Mouse (Mus musculus): ENCODE measurements around the gene Pgpep1. TPM values are rescaled to one million over a fixed set of nuclear protein-coding genes. Genes with fewer than 3 reads are reported as not detected.

Gene Pgpep1
- total and polyA plus RNA-seq, 2 experiments, result 42.6 to 91.3 TPM

GRCm38 (mm10) chr8:70610796-70611771, 49.1 kb downstream of the Pgpep1 start:
- DNase-seq (ENCODE audit: extremely low read depth, low read depth, low spot score), result peak; percentile 65
- Histone ChIP-seq H3K27me3 (ENCODE audit: control insufficient read depth, insufficient read depth, low read length) (peaks cover 3% of the 10 kb centered on the region; the same call in 1 of the 2 replicates), H3K9ac (ENCODE audit: low read depth, low read length) (peak overlapping the region; percentile 61), H3K4me3 (ENCODE audit: insufficient read depth, low read depth, low read length) (peak overlapping the region; percentile 60), H3K79me2 (ENCODE audit: control insufficient read depth, insufficient read depth, low read length) (peaks cover 2% of the 10 kb centered on the region; the same call in 1 of the 2 replicates), H3K4me1 (ENCODE audit: control insufficient read depth, insufficient read depth, low read length) (peaks cover 4% of the 10 kb centered on the region; the same call in 1 of the 2 replicates), H3K27ac (replicated peaks; ENCODE audit: insufficient read depth, low read depth, low read length) (peak overlapping the region; percentile 88), H3K36me3 (ENCODE audit: control insufficient read depth, insufficient read depth, low read length) (no peaks in the 10 kb centered on the region)
- WGBS, result under 1% methylated on average over 54 of the region's 54 CpGs
- peak; percentile 88 for TF ChIP-seq CTCF (IDR thresholded peaks at IDR 0.05; ENCODE audit: low read depth, low read length)
- TF ChIP-seq POLR2A (IDR thresholded peaks at IDR 0.05; ENCODE audit: extremely low read depth, insufficient read depth, low read length), result no peak

GRCm38 (mm10) chr8:70609849-70610795, 50.1 kb downstream of the Pgpep1 start:
- 4% methylated on average over 43 of the region's 45 CpGs for WGBS
- Histone ChIP-seq H3K27ac (replicated peaks; ENCODE audit: insufficient read depth, low read depth, low read length) (peak overlapping the region; percentile 88), H3K36me3 (ENCODE audit: control insufficient read depth, insufficient read depth, low read length) (no peaks in the 10 kb centered on the region), H3K27me3 (ENCODE audit: control insufficient read depth, insufficient read depth, low read length) (peaks cover 3% of the 10 kb centered on the region; the same call in 1 of the 2 replicates), H3K4me3 (ENCODE audit: insufficient read depth, low read depth, low read length) (peak overlapping the region; percentile 55), H3K4me1 (ENCODE audit: control insufficient read depth, insufficient read depth, low read length) (peaks cover 4% of the 10 kb centered on the region; the same call in 1 of the 2 replicates), H3K9ac (ENCODE audit: low read depth, low read length) (peak overlapping the region; percentile 70), H3K79me2 (ENCODE audit: control insufficient read depth, insufficient read depth, low read length) (peaks cover 2% of the 10 kb centered on the region; the same call in 1 of the 2 replicates)
- DNase-seq (ENCODE audit: extremely low read depth, low read depth, low spot score), result peak; percentile 59
- no peak for TF ChIP-seq CTCF (IDR thresholded peaks at IDR 0.05; ENCODE audit: low read depth, low read length)
- peak; percentile 53; the same call in 1 of the 2 replicates for TF ChIP-seq POLR2A (IDR thresholded peaks at IDR 0.05; ENCODE audit: extremely low read depth, insufficient read depth, low read length)

DNA sequence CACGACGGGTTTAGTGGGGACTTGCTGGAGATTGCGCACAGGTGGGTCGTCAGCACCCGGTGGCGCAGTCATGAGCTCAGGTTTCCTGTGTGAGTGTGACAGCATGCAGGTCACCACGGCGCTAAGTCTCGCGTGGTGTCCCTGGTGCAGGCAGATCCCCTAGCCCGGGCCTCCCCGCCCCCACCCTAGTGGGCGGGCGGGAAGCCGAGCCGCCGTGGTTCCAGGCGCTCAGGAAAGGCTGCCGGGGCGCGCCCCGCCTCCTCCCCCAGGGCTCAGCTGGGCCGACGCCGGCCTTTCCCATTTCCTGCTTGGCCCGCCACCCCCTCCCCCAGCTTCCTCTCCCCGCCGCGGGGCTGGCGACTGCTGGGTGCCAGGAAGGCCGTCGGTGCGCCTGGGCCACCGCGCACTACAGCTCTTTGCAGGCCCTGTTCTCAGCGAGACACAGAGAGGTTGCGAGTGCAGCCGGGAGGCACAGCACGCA, 50.8 kb downstream of the Pgpep1 start:
- peaks cover 2% of the 10 kb centered on the region; the same call in 1 of the 2 replicates for H3K79me2 ChIP-seq (ENCODE audit: control insufficient read depth, insufficient read depth, low read length)
- H3K4me1 ChIP-seq (ENCODE audit: control insufficient read depth, insufficient read depth, low read length), result peaks cover 4% of the 10 kb centered on the region; the same call in 1 of the 2 replicates
- WGBS, result 2% methylated on average over 38 of the region's 39 CpGs
- peak overlapping the region; percentile 55 for H3K4me3 ChIP-seq (ENCODE audit: insufficient read depth, low read depth, low read length)
- H3K9ac ChIP-seq (ENCODE audit: low read depth, low read length), result peak overlapping the region; percentile 70
- DNase-seq (ENCODE audit: extremely low read depth, low read depth, low spot score), result no peak
- H3K27ac ChIP-seq (replicated peaks; ENCODE audit: insufficient read depth, low read depth, low read length), result peak overlapping the region; percentile 87
- no peaks in the 10 kb centered on the region for H3K36me3 ChIP-seq (ENCODE audit: control insufficient read depth, insufficient read depth, low read length)
- H3K27me3 ChIP-seq (ENCODE audit: control insufficient read depth, insufficient read depth, low read length), result peaks cover 3% of the 10 kb centered on the region; the same call in 1 of the 2 replicates
- peak; percentile 50; the same call in 1 of the 2 replicates for TF ChIP-seq POLR2A (IDR thresholded peaks at IDR 0.05; ENCODE audit: extremely low read depth, insufficient read depth, low read length)
- TF ChIP-seq CTCF (IDR thresholded peaks at IDR 0.05; ENCODE audit: low read depth, low read length), result no peak

DNA sequence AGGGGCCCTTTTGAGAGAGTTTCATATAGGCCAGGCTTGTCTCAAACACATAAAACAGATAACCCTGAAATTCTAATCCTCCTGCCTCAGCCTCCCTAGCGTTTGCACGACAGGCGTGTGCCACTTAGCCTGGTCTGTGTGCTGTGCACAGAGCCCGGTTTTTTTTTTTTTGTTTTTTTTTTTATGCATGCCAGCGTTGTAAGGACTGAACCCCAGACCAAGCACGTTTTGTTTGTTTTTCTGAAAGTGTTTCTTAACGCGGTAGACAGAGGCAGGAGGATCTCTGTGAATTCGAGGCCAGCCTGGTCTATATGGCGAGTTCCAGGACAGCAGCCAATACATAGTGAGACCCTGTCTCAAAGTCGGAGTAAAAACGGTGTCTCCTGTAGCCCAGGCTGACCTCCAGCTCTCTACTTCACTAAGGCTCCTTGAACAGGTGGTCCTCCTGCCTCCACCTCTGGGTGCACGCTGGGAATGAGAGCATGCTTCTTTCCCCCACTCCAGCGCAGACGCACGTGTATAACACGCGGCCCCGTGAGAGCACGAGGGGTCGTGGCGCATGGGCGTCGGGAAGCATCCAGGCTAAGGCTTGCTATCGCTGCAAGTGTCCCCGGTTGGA, 51.3 kb downstream of the Pgpep1 start, which contains the start of gene Ssbp4:
TSS of gene Ssbp4 (minus strand) at position 124 of the 619 bp plus-strand sequence.
- Histone ChIP-seq H3K4me1 (ENCODE audit: control insufficient read depth, insufficient read depth, low read length) (peaks cover 4% of the 10 kb centered on the region; the same call in 1 of the 2 replicates), H3K27me3 (ENCODE audit: control insufficient read depth, insufficient read depth, low read length) (peaks cover 3% of the 10 kb centered on the region; the same call in 1 of the 2 replicates), H3K4me3 (ENCODE audit: insufficient read depth, low read depth, low read length) (peak within 1 kb of the TSS; percentile 93), H3K27ac (replicated peaks; ENCODE audit: insufficient read depth, low read depth, low read length) (peak within 1 kb of the TSS; percentile 87), H3K9ac (ENCODE audit: low read depth, low read length) (peak within 1 kb of the TSS; percentile 98), H3K36me3 (ENCODE audit: control insufficient read depth, insufficient read depth, low read length) (no peaks in the 10 kb centered on the region), H3K79me2 (ENCODE audit: control insufficient read depth, insufficient read depth, low read length) (peaks cover 2% of the 10 kb centered on the region; the same call in 1 of the 2 replicates)
- TF ChIP-seq CTCF (IDR thresholded peaks at IDR 0.05; ENCODE audit: low read depth, low read length), result no peak
- TF ChIP-seq POLR2A (IDR thresholded peaks at IDR 0.05; ENCODE audit: extremely low read depth, insufficient read depth, low read length), result no peak
- 3% methylated on average over 26 of the region's 26 CpGs for WGBS
- DNase-seq (ENCODE audit: extremely low read depth, low read depth, low spot score), result no peak
